Mouse (Mus musculus): ENCODE data around the gene Smurf2.
"Not testable (repeated sequence)": the region's sequence is repeated elsewhere in the genome, so short reads cannot be mapped to it uniquely, and the experiment has no call there.

Smurf2 gene

DNA sequence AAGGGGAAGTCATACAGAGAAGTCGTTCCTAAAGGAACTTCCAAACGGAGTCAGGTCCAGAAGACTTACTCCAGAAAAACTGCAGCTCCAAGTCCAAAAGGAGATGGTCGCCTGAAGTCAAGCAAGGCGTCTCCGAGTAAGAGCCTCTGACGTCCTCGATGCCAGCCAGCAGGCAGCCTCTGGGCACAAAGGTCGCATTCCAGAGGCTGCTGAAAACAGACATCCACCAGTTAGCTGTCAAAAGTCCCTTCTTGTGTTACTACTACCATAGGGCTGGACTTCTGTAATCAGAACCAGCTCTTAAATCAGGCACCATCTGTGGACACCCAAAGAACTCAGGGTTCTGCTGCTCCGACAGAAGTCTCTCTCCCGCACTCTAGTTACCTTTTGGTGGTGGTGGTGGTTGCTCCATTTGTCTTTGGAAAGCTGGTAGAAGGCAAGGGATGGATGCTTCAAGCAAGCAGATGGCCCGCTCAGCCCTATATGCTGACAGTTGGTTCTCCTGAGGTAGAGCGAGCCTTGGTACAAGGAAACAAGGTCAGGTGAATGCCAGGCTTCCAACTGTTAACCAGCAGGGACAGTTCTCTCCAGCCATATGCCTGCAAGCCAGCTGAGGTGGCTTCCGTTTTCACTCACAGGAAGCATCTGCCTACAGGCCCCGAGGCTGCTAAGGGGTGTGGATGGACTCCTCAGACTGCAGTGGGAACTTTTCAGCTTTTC is 105.8 kb downstream of the Smurf2 start:
- DNase-seq (ENCODE audit: low read depth, low spot score) = no peak

DNA sequence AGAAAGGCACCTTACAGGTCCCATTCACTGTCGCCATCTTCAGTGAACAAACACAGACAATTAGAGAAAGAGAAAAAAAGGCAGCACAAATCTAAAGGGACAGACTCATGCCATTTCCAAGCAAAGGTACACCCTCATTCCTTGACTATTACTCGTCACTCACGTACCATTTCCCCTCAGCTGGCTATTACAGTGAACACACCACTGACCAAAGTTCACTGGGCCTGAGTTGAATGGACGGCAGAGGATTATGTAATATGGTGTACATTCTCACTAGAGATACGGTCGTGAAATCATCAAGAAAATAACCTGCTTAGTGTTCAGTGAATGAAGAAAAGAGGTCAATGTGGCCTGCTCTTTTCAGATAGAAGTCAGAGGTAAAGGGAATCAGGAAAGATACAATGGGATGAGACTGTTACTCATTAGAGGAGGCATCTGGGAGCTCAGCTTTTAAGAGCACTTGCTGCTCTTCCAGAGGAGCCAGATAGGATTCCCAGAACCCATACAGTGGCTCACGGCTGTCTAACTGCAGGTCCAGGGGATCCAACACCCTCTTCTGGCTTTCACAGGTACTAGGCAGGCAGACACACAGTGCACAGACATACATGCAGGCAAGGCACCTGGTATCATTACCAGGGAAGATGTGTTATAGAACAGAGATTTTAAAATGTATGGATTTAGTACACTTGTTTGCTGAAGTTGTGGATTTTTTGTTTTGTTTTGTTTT is 107.9 kb downstream of the Smurf2 start:
- DNase-seq (ENCODE audit: low read depth, low spot score) = no peak

DNA sequence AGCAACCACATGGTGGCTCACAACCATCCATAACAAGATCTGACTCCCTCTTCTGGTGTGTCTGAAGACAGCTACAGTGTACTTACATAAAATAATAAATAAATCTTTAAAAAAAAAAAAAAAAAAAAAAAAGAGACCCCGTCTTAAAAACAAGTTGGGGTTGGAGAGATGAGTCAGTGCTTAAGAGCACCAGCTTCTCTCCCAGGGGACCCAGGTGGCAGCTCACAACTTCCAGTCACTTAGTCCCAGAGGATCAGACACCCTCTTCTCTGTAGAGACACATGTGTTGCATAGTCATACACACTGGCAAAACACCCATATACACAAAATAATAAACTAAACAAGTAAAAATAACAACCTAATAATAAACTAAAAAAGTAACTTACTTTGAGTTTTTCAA is 113.1 kb downstream of the Smurf2 start:
- DNase-seq (ENCODE audit: low read depth, low spot score) = not testable (repeated sequence)

DNA sequence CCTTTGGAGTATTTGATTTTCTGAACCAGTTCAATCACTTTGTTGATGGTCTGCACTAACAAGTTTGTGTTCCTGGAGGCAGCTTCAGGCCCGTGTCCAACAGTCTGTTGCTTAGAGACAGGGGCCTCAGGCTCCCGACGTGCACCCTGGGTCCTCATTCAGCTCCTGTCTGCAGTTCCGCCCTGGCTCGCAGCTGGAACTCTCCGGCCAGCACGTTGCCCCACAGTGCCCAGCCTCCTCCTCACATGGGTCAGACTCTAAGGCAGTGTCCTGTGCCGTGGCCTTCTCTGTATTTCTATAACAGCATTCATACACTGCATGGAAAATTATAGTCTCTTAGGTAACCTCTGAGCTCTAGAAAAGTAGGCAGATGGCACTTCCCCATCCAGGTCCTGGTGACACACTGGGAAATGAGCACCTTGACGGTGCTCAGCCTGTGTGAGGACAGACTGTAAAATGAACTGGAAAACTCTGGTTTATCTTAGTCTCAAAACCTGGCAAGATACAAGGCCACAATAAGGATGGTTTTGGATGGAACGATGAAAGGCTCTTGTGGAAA is 118.4 kb downstream of the Smurf2 start:
- DNase-seq (ENCODE audit: low read depth, low spot score) = no peak

DNA sequence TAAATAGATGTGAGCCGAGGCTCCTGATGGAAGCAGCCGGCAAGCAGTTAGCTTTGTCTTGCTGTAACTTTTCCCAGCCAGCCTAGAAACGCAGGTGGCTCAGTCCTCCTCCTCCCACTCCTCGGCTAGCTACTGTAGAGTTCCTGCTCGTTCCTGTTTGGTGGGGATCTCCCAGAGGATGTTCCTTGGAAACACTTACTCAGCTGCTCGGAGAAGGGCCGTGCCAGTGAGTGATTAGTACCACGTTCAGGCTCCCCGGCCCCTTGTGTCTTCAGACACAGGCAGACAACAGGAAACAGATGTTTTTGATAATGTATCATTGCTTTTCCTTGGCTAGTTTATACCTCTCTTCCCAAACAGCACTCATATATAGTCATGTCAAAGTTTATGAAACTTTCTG is 124.8 kb downstream of the Smurf2 start:
- DNase-seq (ENCODE audit: low read depth, low spot score) = no peak

DNA sequence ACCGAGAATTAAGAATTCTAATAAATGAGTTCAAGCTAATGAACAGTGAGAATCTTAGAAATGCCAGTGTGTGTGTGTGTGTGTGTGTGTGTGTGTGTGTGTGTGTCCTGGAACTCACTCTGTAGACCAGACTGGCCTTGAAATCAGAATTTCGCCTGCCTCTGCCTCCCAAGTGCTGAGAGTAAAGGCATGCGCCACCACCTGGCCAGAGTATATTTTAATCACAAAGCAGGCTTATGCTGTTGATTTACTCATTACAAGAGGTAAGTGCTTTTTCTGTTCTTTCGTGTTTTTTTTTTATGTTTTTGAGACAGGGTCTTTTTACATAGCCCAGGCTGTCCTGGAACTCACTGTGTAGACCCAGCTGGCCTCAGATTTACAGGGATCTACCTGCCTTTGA is 126.7 kb downstream of the Smurf2 start:
- DNase-seq (ENCODE audit: low read depth, low spot score) = no peak

DNA sequence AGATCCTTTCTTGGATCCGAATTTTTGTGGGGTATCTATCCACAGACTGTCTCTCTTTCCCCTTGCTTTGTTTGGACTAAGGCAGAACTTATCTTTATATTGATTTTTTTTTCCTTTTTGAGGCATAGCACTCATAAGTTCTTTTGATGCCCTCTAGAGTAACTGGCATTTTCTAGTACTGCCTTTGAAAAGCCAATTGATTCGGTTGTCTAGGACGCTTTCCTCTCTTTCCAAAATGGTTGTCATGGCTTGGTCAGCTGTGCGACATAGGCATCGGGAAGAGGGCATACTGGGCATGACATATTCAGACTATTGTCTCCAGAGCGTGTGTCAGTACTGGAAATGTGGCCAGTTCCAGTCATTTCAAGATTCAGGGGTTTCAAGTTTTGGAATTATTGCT is 130.9 kb downstream of the Smurf2 start:
- no peak for DNase-seq (ENCODE audit: low read depth, low spot score)

DNA sequence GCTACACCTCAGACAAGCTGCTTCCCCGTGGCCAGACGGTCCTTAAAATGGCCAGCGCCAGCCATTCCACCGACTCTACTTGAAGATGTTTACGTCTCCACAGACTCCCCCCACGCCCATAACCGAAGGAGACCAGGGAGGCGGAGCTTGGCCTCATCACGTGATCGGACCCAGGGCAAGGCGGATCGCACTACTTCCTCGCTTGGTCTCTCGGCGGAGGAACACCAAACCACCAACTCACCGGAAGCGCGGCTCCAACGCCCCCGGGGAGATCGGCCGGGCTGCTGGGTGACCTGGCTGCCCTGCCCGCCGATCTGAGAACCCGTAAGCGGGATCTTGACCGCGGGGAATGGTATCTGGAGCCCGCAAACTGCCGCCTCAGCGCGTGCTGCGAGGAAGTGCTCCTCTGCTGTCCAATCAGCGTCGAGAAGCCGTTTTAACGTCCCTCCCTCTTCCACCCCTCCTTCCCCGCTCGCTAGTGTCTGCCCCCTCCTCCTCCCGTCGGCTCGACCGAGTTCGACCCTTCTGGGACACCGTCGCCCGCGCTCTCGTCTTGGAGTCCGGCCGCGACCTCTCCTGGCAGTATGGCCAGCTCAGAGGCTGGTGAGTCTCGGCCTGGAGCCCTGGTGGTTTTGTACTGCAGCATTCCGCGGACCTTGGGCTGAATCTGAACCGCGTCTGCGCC is 131.6 kb downstream of the Smurf2 start, which contains the start of the genes Ddx5 and Cep95:
Gene Ddx5 (minus strand): TSS at position 411 of the 685 bp plus-strand sequence.
Gene Cep95 (plus strand): TSS at position 478 of the 685 bp plus-strand sequence.
- peak; percentile 95 for DNase-seq (ENCODE audit: low read depth, low spot score)

DNA sequence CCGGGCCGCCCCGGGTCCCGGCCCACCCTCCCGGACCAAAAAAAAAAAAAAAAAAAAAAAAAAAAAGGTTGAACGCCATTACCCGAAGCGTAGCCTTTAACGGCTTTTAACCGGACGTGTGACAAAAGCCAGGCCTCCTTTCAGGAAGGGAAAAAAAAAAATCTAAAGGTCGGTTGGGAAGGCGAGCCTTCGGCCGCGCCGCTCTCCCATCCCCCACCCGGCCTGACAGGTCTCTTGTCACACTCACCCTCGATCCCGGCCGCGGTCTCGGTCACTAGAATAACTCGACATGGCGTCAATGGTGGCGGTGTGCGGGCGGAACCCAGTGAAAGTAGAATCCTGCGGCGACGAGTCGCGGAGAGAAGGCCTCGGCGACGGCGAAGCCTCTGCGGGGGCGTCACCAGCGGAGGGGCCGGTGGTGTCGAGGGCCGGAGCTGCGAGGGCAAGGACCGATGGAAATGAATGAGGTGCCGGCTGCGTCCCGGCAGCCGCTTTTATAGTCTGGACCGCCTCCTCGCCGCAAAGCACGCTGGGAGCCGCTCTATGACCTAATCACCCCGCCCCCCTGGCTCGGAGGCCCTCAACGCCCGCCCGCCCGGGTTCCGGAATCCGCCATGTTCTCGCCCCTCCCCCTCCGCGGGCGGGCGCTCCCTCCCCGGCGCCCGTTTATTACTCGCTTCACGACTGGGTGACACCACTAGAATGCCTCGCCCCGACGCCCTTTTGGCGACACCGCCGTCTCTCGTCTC is 132.3 kb downstream of the Smurf2 start:
- DNase-seq (ENCODE audit: low read depth, low spot score) = peak; percentile 97

DNA sequence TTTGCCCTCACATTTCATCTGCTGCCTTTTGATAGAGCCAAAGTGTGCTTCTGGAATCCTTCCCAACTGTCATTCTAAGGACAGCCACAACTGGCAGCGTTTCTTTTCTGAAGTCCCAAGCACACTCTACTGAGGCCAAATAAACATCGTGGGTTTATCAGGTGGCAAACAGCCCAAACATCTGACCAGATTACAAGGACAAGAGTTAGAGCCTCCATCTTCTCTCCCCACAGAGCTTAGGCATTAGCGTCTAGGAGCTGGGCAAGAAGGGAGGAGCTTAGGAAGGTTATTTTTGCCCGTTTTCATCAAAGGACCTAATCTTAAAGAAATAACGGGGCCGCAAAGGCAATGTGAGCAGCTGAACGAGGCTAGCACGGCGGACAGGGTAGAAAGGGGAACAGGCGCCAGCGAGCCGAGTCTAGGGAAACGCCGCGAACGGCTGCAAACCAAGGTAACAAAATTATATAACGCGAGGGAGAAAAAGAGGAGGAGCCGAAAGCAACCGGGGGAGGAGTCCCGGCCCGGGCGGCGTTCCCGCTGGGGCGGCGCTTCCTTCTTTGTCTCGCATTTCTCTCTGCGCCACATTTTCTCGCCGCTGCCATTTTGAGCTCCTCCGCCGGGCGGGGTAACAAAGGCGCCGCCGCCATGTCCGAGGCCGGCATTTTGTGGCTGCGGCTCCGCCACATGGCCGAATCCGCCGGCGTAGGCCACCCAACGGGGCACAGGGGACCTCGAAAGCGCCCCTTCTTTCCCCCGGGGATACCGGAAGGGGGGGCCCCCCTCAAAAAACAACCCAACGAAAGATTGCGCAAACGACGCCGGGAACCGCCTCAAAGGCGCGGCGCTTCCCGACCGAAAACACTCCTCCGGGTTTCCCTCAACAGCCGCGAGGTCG is 133.1 kb downstream of the Smurf2 start:
- DNase-seq (ENCODE audit: low read depth, low spot score) = peak; percentile 74

DNA sequence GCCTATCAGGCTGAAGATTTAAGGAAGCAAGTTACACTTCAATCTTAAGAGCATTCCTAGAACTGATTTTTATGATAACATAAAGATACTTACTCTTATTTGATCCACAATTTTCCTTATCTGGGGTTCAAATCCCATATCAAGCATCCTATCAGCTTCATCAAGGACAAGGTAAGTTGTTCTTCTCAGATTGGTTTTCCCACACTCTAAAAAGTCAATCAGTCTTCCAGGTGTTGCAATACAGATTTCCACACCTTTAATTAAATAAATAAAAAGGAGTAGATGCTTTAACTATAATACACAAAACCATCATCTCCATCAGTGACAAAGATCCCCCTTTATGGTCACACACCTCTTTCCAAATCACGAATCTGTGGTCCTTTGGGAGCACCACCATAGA is 135.5 kb downstream of the Smurf2 start:
- no peak for DNase-seq (ENCODE audit: low read depth, low spot score)

DNA sequence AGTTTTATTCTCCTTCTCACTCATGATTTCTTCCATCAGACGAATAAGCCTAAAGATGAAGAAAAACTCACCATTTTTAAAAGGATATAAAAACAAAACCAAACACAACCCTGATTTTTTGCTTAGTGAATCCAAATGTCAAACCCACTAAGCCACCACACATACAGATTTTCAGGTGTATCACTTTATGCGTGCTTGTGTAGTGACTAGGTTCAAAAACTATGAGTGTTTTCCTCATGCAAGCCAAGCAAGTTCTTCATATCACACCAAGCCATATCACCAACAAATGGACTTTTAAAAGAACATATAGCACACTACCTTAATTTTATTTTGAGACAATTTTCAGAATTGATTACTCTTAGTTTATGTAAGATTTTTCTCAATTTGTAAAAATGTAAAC is 136.0 kb downstream of the Smurf2 start:
- DNase-seq (ENCODE audit: low read depth, low spot score) = no peak

DNA sequence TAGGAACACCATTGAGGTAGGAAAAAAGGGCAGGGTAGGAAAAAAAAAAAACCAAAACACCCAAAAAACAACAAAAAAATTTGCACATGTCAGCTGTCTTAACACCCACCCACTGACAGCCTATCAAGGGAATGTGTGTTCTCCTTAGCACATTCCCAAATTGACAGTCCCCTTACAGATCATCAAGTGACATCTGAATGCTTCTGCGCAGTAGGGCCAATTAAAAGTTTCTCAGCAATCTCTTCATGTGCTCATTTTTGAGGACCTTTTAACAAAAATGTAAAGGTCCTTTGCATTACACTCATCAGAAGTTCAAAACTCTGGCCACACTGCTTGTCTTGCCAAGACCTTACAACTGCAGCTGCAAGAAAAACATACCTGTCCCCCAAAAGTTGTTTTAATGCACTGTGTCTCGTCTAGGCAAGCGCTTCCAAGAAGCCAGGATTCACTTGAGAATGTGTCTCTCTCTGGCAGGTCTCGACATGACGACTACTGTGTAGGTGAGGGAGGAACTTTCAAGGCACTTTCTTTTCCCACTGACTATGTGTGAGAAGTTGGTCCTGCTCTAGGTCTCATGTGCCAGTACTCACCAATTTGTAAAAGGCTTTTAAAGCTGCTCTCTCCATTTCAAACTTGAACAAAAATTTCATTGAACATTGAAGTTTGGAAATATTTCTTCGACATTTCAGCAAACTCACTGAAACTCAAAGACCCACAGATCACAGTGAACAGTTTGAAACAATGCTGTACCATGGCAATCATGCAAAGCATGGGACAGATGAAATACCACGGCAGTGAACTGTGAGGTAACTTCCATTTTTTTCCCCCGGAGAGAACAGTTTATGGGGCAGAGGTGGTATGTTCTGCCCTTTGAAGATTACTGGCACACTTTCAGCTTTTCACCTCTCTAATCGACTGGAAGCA is 137.4 kb downstream of the Smurf2 start:
- no peak for DNase-seq (ENCODE audit: low read depth, low spot score)

DNA sequence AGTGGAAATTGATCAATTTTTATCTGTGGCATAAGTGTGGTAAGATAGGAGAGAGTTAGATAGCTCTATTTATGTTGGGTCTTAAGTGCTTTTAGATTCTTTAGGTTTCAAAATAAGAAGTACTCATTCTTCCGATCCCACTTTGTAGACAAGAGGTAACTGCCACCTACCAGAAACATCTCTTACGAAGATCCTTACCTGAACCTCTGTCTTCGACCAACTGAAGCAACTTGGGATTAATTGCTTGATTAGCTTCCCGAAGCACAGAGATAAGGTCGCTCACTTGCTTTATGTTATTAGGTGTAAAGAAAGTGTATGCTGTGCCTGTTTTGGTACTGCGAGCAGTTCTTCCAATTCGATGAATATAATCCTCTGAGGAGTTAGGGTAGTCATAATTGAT is 138.2 kb downstream of the Smurf2 start:
- not testable (repeated sequence) for DNase-seq (ENCODE audit: low read depth, low spot score)

DNA sequence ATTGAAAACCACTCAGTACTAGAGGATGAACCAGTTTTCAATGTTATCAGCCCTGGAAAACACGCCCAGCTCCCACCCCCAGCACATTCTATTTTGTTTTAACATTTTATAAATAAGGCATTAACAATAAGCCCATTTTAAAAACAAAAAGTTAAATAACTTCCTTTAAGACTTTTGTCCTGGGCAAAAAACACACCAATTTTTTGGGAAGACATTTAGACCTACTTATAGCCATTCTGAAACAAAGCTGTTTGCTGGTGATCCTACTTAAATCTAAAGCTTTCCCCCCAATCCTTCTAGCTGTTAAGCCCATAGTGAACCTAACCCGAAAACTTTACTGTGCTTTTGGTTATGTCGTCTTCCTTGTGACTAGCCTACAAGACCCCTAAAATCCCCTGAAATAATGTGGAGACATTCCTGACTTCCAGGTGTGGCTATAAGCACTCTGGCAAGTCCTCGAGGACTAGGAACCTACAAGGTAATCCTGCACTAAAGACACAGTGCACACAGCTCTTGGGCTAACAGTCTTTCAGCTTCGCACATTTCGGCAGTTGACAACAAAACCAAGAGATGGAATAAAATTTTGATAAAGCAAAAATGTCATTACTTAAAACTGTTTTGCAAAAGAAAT is 139.8 kb downstream of the Smurf2 start:
- no peak for DNase-seq (ENCODE audit: low read depth, low spot score)

DNA sequence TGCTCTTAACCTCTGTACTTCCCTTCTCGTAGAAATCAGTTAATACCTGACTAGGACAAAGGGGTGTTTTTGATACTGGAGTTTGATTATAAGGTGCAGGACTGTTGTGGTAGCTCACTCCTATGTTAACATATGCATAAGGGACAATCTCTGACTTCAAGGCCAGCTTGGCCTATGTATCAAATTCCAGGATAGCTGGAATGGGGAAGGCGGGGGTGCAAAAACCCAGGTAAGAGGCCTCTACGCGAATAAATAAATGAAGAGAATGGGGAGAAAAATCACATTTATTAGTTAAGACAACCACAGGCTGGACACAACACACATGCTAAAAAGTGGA is 140.5 kb downstream of the Smurf2 start:
- DNase-seq (ENCODE audit: low read depth, low spot score) = no peak

DNA sequence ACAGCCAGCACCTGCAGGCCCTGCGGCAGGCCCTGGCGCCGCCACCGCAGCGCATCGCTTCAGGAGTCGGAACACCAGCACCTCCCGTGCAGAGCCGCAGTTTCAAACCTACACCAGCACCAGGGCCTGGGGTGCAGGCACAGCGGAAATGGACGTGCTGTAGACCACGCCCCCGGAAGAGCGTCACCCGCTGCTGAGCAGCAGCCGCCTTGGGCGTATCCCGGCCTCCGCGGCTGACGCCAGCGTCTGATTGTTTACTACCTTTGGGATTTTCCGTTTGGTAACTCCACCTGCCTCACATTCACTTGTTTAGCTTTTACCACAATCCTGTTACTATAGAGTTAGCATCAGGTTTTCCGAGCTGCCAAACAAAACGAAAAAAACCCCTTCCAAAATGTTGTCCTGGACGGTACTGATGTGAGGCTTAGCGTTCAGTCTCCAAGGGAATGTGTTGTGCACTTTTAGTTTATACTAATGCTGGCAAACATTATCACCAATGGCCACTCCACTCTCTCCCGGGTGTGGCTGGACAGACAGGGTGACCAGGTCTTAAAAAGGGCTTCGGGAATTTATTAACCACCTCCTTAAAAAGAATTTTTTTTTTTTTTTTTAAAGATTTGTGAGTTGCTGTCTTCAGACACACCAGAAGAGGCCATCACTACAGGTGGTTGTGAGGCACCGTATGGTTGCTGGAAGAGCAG is 141.0 kb downstream of the Smurf2 start, which contains the start of gene Polg2:
Gene Polg2 (minus strand): TSS at position 150 of the 701 bp plus-strand sequence.
- DNase-seq (ENCODE audit: low read depth, low spot score) = peak; percentile 76

Measured in retina, adult 2 months (tissue).